Mouse (Mus musculus) MEL (cell line): ENCODE measurements around the gene Tmem50b. TPM values are rescaled to one million over a fixed set of nuclear protein-coding genes. Genes with fewer than 3 reads are reported as not detected.

Source experiments
- DNase-seq: peaks from one replicate; pipeline ENCODE4 v3.0.0; 2011; ENCODE audit warnings: low read depth, low spot score
- H3K27ac ChIP-seq: 2 replicates; pipeline ENCODE4 v1.5.1; 2012; ENCODE audit warnings: low read depth, mild to moderate bottlenecking, control low read depth, low read length, moderate library complexity; ENCODE audit not compliant: control insufficient read depth
- H3K27me3 ChIP-seq, 2 experiments: fragments of 150-350 bp in 1 of 2; sonication (generic) in 1 of 2; 2 replicates each; pipeline ENCODE4 v1.6.1; 2012; ENCODE audit warnings: low read length in 2 of 2, mild to moderate bottlenecking in 2 of 2, improper control_type of control experiment in 1 of 2, moderate library complexity in 1 of 2; ENCODE audit not compliant: insufficient read depth in 2 of 2, control insufficient read depth in 1 of 2
- H3K36me3 ChIP-seq, 2 experiments: 2 replicates each; pipeline ENCODE4 v1.6.1; 2012 to 2014; ENCODE audit warnings: low read length in 2 of 2, improper control_type of control experiment in 1 of 2, inconsistent platforms in 1 of 2, mild to moderate bottlenecking in 1 of 2; ENCODE audit not compliant: insufficient read depth in 2 of 2, control insufficient read depth in 1 of 2
- H3K4me1 ChIP-seq, 2 experiments: fragments of 150-350 bp in 1 of 2; sonication (generic) in 1 of 2; 2 replicates each; pipeline ENCODE4 v1.6.1; 2012; ENCODE audit warnings: low read length in 2 of 2, improper control_type of control experiment in 1 of 2, mild to moderate bottlenecking in 1 of 2; ENCODE audit not compliant: insufficient read depth in 2 of 2, control insufficient read depth in 1 of 2
- H3K4me3 ChIP-seq, 2 experiments: fragments of 150-350 bp in 1 of 2; sonication (generic) in 1 of 2; 2 replicates each; pipeline ENCODE4 v1.5.1; 2012; ENCODE audit warnings: low read depth in 2 of 2, low read length in 2 of 2, mild to moderate bottlenecking in 2 of 2, moderate library complexity in 2 of 2, control low read depth in 1 of 2, improper control_type of control experiment in 1 of 2; ENCODE audit not compliant: control insufficient read depth in 1 of 2, insufficient read depth in 1 of 2
- H3K79me2 ChIP-seq: 2 replicates; pipeline ENCODE4 v1.6.1; 2012; ENCODE audit warnings: mild to moderate bottlenecking, low read length, moderate library complexity; ENCODE audit not compliant: control insufficient read depth, poor library complexity, insufficient read depth
- H3K9ac ChIP-seq: 2 replicates; pipeline ENCODE4 v1.6.1; 2012; ENCODE audit warnings: low read depth, mild to moderate bottlenecking, control low read depth, low read length, moderate library complexity; ENCODE audit not compliant: control insufficient read depth, poor library complexity, severe bottlenecking
- H3K9me3 ChIP-seq: fragments of 150-350 bp; sonication (generic); replicated peaks from 2 replicates; pipeline ENCODE4 v1.6.1; 2012; ENCODE audit warnings: mild to moderate bottlenecking, low read length, improper control_type of control experiment, moderate library complexity; ENCODE audit not compliant: insufficient read depth
- CHD1 ChIP-seq: IDR thresholded peaks from 2 replicates; pipeline ENCODE4 v1.6.1; 2012; ENCODE audit warnings: low read depth, mild to moderate bottlenecking, inconsistent platforms, low read length, improper control_type of control experiment
- CTCF ChIP-seq, 3 experiments: IDR thresholded peaks in 2 of 3; conservative IDR thresholded peaks in 1 of 3; 2 replicates each; pipeline ENCODE4 v1.5.1; 2011 to 2012; ENCODE audit warnings: low read length in 3 of 3, low read depth in 2 of 3, mild to moderate bottlenecking in 2 of 3, improper control_type of control experiment in 1 of 3, inconsistent platforms in 1 of 3, mixed read lengths in 1 of 3, moderate library complexity in 1 of 3; ENCODE audit not compliant: control insufficient read depth in 1 of 3, insufficient read depth in 1 of 3, poor library complexity in 1 of 3, severe bottlenecking in 1 of 3
- E2F4 ChIP-seq: IDR thresholded peaks from 2 replicates; pipeline ENCODE4 v1.6.1; 2011; ENCODE audit warnings: low read depth, low read length, improper control_type of control experiment, borderline replicate concordance
- ELF1 ChIP-seq: IDR thresholded peaks from 2 replicates; pipeline ENCODE4 v1.6.1; 2014; ENCODE audit warnings: low read depth, mild to moderate bottlenecking, inconsistent platforms, low read length, improper control_type of control experiment, moderate library complexity
- EP300 ChIP-seq, 2 experiments: IDR thresholded peaks; 2 replicates each; pipeline ENCODE4 v1.6.1; 2011; ENCODE audit warnings: improper control_type of control experiment in 2 of 2, low read length in 2 of 2, low read depth in 1 of 2, mild to moderate bottlenecking in 1 of 2
- GATA1 ChIP-seq: IDR thresholded peaks from 2 replicates; pipeline ENCODE4 v1.6.1; 2011; ENCODE audit warnings: low read depth, low read length, improper control_type of control experiment
- HCFC1 ChIP-seq: IDR thresholded peaks from 2 replicates; pipeline ENCODE4 v1.6.1; 2012; ENCODE audit warnings: low read depth, mild to moderate bottlenecking, inconsistent platforms, low read length, improper control_type of control experiment, moderate library complexity
- JUND ChIP-seq: IDR thresholded peaks from 2 replicates; pipeline ENCODE4 v1.6.1; 2011; ENCODE audit warnings: low read depth, mild to moderate bottlenecking, improper control_type of control experiment, low read length
- MAFK ChIP-seq: IDR thresholded peaks from 2 replicates; pipeline ENCODE4 v1.6.1; 2011; ENCODE audit warnings: low read depth, mild to moderate bottlenecking, low read length, improper control_type of control experiment, borderline replicate concordance
- MYB ChIP-seq: IDR thresholded peaks from 2 replicates; pipeline ENCODE4 v1.6.1; 2011; ENCODE audit warnings: mild to moderate bottlenecking, low read depth, low read length, improper control_type of control experiment
- POLR2A ChIP-seq, 2 experiments: IDR thresholded peaks; 2 replicates each; pipeline ENCODE4 v1.6.1; 2011 to 2012; ENCODE audit warnings: low read length in 2 of 2, mild to moderate bottlenecking in 2 of 2, control low read depth in 1 of 2, improper control_type of control experiment in 1 of 2, low read depth in 1 of 2, moderate library complexity in 1 of 2; ENCODE audit not compliant: control insufficient read depth in 1 of 2, insufficient read depth in 1 of 2, poor library complexity in 1 of 2
- POLR2AphosphoS2 ChIP-seq: IDR thresholded peaks from 2 replicates; pipeline ENCODE4 v1.6.1; 2011; ENCODE audit warnings: low read length, improper control_type of control experiment
- SIN3A ChIP-seq: IDR thresholded peaks from 2 replicates; pipeline ENCODE4 v1.6.1; 2012; ENCODE audit warnings: low read length, improper control_type of control experiment, inconsistent platforms
- TBP ChIP-seq: IDR thresholded peaks from 2 replicates; pipeline ENCODE4 v1.8.0; 2011; ENCODE audit warnings: low read depth, low read length, improper control_type of control experiment
- TCF12 ChIP-seq: IDR thresholded peaks from 2 replicates; pipeline ENCODE4 v1.6.1; 2014; ENCODE audit warnings: low read depth, mild to moderate bottlenecking, inconsistent platforms, low read length, improper control_type of control experiment, moderate library complexity
- USF1 ChIP-seq: IDR thresholded peaks from 2 replicates; pipeline ENCODE4 v1.6.1; 2014; ENCODE audit warnings: low read depth, mild to moderate bottlenecking, inconsistent platforms, low read length, improper control_type of control experiment, moderate library complexity
- USF2 ChIP-seq, 2 experiments: IDR thresholded peaks; 2 replicates each; pipeline ENCODE4 v1.6.1; 2011 to 2012; ENCODE audit warnings: improper control_type of control experiment in 2 of 2, low read length in 2 of 2, borderline replicate concordance in 1 of 2, inconsistent platforms in 1 of 2, low read depth in 1 of 2, mild to moderate bottlenecking in 1 of 2; ENCODE audit not compliant: insufficient read depth in 1 of 2
- ZC3H11A ChIP-seq: IDR thresholded peaks from 2 replicates; pipeline ENCODE4 v1.6.1; 2012; ENCODE audit warnings: low read depth, mild to moderate bottlenecking, inconsistent platforms, low read length, improper control_type of control experiment
- polyA plus RNA-seq, 2 experiments: library from polyadenylated mRNA; stranded (reverse) in 1 of 2; unstranded in 1 of 2; fragments of >175 nt in 1 of 2; fragments of >200 nt in 1 of 2; gene quantifications; 2 replicates each; pipeline versions ENCODE4 v1.2.1 to v1.2.4; 2012; ENCODE audit warnings: low replicate concordance in 2 of 2, low read depth in 1 of 2; ENCODE audit not compliant: insufficient read length in 2 of 2, insufficient read depth in 1 of 2, missing spikeins in 1 of 2
- total RNA-seq: library from RNA; depleted of rRNA; stranded (reverse); fragments of 300-350 nt; gene quantifications from 2 replicates; pipeline ENCODE4 v1.2.3, GENCODE M21; 2012

Tmem50b gene
- total and polyA plus RNA-seq, 3 experiments = 2.9 to 9.5 TPM; not detected in 1

DNA sequence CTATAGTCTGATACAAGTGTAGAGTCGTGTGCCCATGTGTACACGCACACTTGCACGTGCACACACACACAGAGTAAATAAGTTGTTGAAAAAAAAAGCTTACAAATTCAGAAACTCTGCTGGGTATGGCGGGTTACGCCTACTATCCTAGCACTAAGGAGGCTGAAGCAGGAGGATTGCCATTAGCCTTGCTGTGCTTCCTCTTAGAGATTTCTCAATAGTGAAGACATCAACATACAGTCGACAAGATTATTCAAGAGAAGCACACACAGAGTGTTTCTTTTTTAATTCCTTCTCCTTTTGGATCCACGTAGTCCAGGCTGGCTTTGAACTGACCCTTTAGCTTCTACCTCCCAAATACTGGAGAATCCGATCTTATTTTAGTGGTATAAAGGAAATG lies 42.6 kb upstream of the Tmem50b start:
- H3K4me3 ChIP-seq = no peak overlapping the region
- H3K9ac ChIP-seq = no peak overlapping the region
- no peak for TF ChIP-seq CTCF (IDR thresholded peaks at IDR 0.05 in 2 of 3, conservative IDR thresholded peaks at IDR 0.05 in 1 of 3; ENCODE audit: control insufficient read depth in 1 of 3, insufficient read depth in 1 of 3, low read depth in 2 of 3, low read length in 3 of 3, poor library complexity in 1 of 3, severe bottlenecking in 1 of 3)
- TF ChIP-seq POLR2A (IDR thresholded peaks at IDR 0.05; ENCODE audit: control insufficient read depth in 1 of 2, insufficient read depth in 1 of 2, low read depth in 1 of 2, low read length in 2 of 2, poor library complexity in 1 of 2) = 0 out of 4 replicates have a peak, but pooled peaks of 1 of the 2 experiments have one; percentile 20
- H3K4me1 ChIP-seq = peaks cover 0 to 10% of the 10 kb centered on the region in 2 experiments; a peak in 2 of 4 replicates
- no peaks in the 10 kb centered on the region for H3K9me3 ChIP-seq
- no peaks in the 10 kb centered on the region for H3K27me3 ChIP-seq
- H3K36me3 ChIP-seq = peaks cover 16 to 35% of the 10 kb centered on the region in 2 experiments
- DNase-seq = no peak
- no peak overlapping the region for H3K27ac ChIP-seq
- H3K79me2 ChIP-seq = peaks cover 30% of the 10 kb centered on the region

DNA sequence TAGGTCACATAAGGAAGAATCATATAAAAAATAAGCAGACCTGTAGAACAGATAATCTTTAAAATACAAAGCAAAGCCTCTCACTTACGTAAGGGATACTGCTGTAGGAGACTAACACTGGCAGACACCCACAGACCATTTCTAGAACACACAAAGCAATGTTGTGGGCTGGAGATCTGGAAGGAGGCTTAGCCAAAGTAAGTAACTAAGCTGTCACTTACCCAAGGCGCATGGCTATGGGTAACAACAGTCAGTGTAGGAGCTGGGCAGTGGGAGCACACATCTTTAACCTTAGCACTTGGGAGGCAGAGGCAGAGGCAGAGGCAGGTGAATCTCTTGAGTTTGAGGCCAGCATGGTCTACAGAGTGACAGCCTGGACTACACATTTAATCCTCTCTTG lies 42.0 kb upstream of the Tmem50b start:
- H3K4me3 ChIP-seq = no peak overlapping the region
- H3K27me3 ChIP-seq = no peaks in the 10 kb centered on the region
- peaks cover 27% of the 10 kb centered on the region for H3K79me2 ChIP-seq
- H3K27ac ChIP-seq = no peak overlapping the region
- H3K36me3 ChIP-seq = peaks cover 11 to 38% of the 10 kb centered on the region in 2 experiments
- H3K9ac ChIP-seq = no peak overlapping the region
- H3K9me3 ChIP-seq = no peaks in the 10 kb centered on the region
- peaks cover 0 to 5% of the 10 kb centered on the region in 2 experiments; a peak in 2 of 4 replicates for H3K4me1 ChIP-seq
- DNase-seq = no peak
- TF ChIP-seq TBP (no peak), USF1 (no peak), CTCF (IDR thresholded peaks at IDR 0.05 in 2 of 3, conservative IDR thresholded peaks at IDR 0.05 in 1 of 3; ENCODE audit: control insufficient read depth in 1 of 3, insufficient read depth in 1 of 3, low read depth in 2 of 3, low read length in 3 of 3, poor library complexity in 1 of 3, severe bottlenecking in 1 of 3) (no peak), EP300 (IDR thresholded peaks at IDR 0.05; ENCODE audit: low read depth in 1 of 2, low read length in 2 of 2) (no peak), SIN3A (no peak), JUND (no peak), CHD1 (no peak)
- TF ChIP-seq, all 39 proteins: peak for 0

- Histone ChIP-seq H3K4me1 (peaks cover 0 to under 1% of the 10 kb centered on the region in 2 experiments; a peak in 1 of 4 replicates), H3K9me3 (no peaks in the 10 kb centered on the region), H3K79me2 (peaks cover 22% of the 10 kb centered on the region), H3K27me3 (no peaks in the 10 kb centered on the region), H3K27ac (no peak overlapping the region), H3K4me3 (no peak overlapping the region), H3K36me3 (peaks cover 6 to 38% of the 10 kb centered on the region in 2 experiments), H3K9ac (no peak overlapping the region)
- DNase-seq = no peak
- TF ChIP-seq USF1 = no peak
- no peak for TF ChIP-seq E2F4
- TF ChIP-seq ELF1 = no peak
- no peak for TF ChIP-seq MAFK
- TF ChIP-seq ZC3H11A = no peak
- TF ChIP-seq MYB = no peak
- no peak for TF ChIP-seq TCF12
- TF ChIP-seq POLR2AphosphoS2 = no peak
- no peak for TF ChIP-seq HCFC1
- no peak for TF ChIP-seq USF2 (IDR thresholded peaks at IDR 0.05; ENCODE audit: borderline replicate concordance in 1 of 2, insufficient read depth in 1 of 2, low read depth in 1 of 2, low read length in 2 of 2)
- no peak for TF ChIP-seq GATA1
- TF ChIP-seq CHD1 = no peak
These were observed 41.6 kb upstream of the Tmem50b start for GRCm38 (mm10) chr16:91639161-91639560.
